Mouse (Mus musculus) left cerebral cortex, postnatal 14 days (tissue): ENCODE results near the gene Olfr1222. TPM values are rescaled to one million over a fixed set of nuclear protein-coding genes. Genes with fewer than 3 reads are reported as not detected.
"Not testable (repeated sequence)": the region's sequence is repeated elsewhere in the genome, so short reads cannot be mapped to it uniquely, and the experiment has no call there.

Source experiments
- DNase-seq, 2 experiments: peaks; one replicate each; pipeline ENCODE4 v3.0.0; 2021 to 2022; ENCODE audit warnings: low spot score in 2 of 2, mixed read lengths in 1 of 2
- intact Hi-C: fragments of 180-260 bp; cut with DNase I; formaldehyde crosslinking; loops from one replicate; pipeline ENCODE4 v1.15.1; 2025
- long read RNA-seq, 2 experiments: library from polyadenylated mRNA; stranded (forward); transcript quantifications; one replicate each; pipeline ENCODE4 v2.0.0; 2021
- total RNA-seq, 2 experiments: library from RNA; stranded (reverse); gene quantifications; 2 replicates each; pipeline ENCODE4 v1.2.3; 2021

Gene Olfr1222
- not detected for total RNA-seq
- long read RNA-seq, experiment 1, result 0 reads
- long read RNA-seq, experiment 2, result 0 reads

- intact Hi-C loops, result no loop called here
- DNase-seq, result no peak
These were observed at the start of gene Olfr1222 for GRCm38 (mm10) chr2:89132954-89133353. Gene Olfr1222 (minus strand): TSS chr2:89133054.

GRCm38 (mm10) chr2:89174569-89174968 is 41.7 kb upstream of the Olfr1222 start, which contains the start of gene Olfr1225:
Gene Olfr1225 (minus strand): TSS chr2:89174669.
- DNase-seq, result no peak
- intact Hi-C loops, result no loop called here

DNA sequence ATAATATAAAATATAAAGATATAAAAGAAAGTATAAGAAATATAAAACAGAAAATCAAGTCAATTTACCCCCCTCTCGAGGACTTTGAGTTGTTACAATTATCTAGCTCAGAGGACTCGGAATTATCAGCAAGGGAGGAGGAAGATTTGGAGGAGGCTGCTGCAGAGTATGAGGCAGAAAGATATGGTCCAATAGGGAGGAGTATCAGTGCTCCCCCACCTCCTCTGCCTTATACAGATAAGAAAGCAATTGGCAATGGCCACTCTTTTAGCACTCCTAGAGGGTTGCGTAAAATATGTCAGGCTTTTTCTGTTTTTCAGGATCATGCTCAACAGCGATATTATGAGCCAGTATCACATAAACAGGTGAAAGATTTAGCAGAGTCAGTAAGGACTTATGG is 31.9 kb upstream of the Olfr1222 start:
- DNase-seq, intact Hi-C loops: not testable (repeated sequence)

GRCm38 (mm10) chr2:89163991-89164390 is 31.1 kb upstream of the Olfr1222 start, which contains the start of gene Olfr1224-ps1:
Gene Olfr1224-ps1 (minus strand): TSS chr2:89164091.
- DNase-seq, intact Hi-C loops: not testable (repeated sequence)

- intact Hi-C loops, result no loop called here
These were observed 18.6 kb upstream of the Olfr1222 start, which contains the start of gene Olfr1223 for GRCm38 (mm10) chr2:89151460-89151859. Gene Olfr1223 (minus strand): TSS chr2:89151560.

DNA sequence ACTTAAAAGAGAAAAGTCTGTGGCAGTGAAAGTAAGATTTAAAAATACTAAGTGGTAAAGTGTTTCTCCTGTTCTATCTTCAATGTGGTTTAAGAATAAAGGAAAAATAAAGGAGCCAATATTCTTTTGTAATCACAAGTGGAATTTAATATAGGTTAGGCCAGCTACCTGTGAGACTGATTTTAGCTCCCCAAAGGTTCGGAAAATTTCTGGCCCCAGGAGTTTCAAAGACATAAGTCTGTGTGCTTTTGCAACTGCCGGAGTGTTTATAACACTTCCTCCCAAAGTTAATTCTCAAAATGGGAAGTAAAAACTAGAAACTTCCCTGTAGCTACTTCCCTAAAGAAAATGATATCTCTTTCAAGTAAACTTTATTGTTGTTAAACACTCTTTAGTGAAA is 15.7 kb downstream of the Olfr1222 start, which contains the start of gene Olfr1221:
TSS of gene Olfr1221 (minus strand) at position 101 of the 400 bp plus-strand sequence.
- intact Hi-C loops, result no loop called here
- DNase-seq, result no peak

More at GRCm38 (mm10) chr2:89151460-89151859, 18.6 kb upstream of the Olfr1222 start, which contains the start of gene Olfr1223:
- DNase-seq, result no peak

- intact Hi-C loops, result no loop called here
- no peak for DNase-seq
These were observed 26.1 kb downstream of the Olfr1222 start, which contains the start of gene Olfr1220 for GRCm38 (mm10) chr2:89106735-89107134. Gene Olfr1220 (minus strand): TSS chr2:89106835.

GRCm38 (mm10) chr2:89105651-89106050 is 27.2 kb downstream of the Olfr1222 start:
- intact Hi-C loops, result no loop called here
- no peak for DNase-seq

DNA sequence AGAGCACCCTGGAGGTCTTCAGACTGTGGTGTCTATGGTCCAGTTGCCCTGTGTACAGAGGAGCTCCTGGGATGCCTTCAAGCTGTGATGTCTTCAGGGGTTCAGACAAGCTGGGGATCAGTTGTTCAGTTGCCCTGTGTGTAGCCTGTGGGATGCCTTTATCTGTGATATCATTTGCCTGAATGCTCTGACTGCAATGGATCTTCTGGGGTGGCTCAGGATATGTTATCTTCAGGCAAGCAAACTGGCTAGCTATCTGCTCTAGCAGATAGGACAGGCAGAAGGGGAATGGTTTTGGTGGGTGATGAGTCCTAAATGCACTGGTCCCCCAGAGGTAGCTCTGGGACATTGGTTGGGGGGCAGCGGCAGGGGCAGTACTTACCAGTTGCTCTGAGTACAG is 39.0 kb downstream of the Olfr1222 start:
- intact Hi-C loops, result no loop called here

GRCm38 (mm10) chr2:89083413-89083812 is 49.4 kb downstream of the Olfr1222 start, which contains the start of gene Olfr1219:
Gene Olfr1219 (minus strand): TSS chr2:89083513.
- intact Hi-C loops, result no loop called here
- DNase-seq, result no peak

More for the DNA sequence above, 39.0 kb downstream of the Olfr1222 start:
- no peak for DNase-seq

DNA sequence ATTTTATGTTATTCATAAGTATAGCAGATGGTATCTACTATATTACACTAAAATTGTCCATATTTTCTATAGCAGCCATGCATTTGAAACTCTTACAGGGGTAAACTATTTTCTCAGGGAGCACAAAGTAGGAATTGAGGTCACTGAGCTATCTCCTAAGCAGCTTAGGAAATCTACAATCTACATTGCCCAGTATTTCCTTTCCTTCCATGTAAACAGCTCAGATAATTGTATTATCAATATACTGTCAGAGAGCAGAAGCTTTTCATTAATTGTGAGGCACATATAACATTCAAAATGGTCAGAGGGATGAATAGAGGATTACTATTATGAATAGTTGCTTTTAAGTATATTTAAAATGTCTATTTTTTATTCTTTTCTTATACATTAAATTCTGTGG is 51.4 kb downstream of the Olfr1222 start:
- intact Hi-C loops, result no loop called here
- no peak for DNase-seq

Other genes with a start within 250 kb of the Olfr1222 start
- gene Olfr1208, start 230.7 kb downstream of the Olfr1222 start, total RNA-seq, result not detected
- not detected for gene Olfr1209, start 217.9 kb downstream of the Olfr1222 start, total RNA-seq
- gene Olfr1211, start 194.9 kb downstream of the Olfr1222 start, total RNA-seq, result not detected
- not detected for gene Olfr1212, start 179.1 kb downstream of the Olfr1222 start, total RNA-seq
- gene Gm13762, start 152.8 kb downstream of the Olfr1222 start, total RNA-seq, result not detected
- gene Olfr1214, start 140.4 kb downstream of the Olfr1222 start, total RNA-seq, result not detected
- gene Olfr1215, start 126.1 kb downstream of the Olfr1222 start, total RNA-seq, result not detected
- gene Olfr1216, start 114.7 kb downstream of the Olfr1222 start, total RNA-seq, result not detected
- not detected for gene Olfr1217, start 101.0 kb downstream of the Olfr1222 start, total RNA-seq
- not detected for gene Olfr1218, start 71.9 kb downstream of the Olfr1222 start, total RNA-seq
- not detected for gene Olfr1219, start 49.5 kb downstream of the Olfr1222 start, total RNA-seq
- gene Olfr1220, start 26.2 kb downstream of the Olfr1222 start, total RNA-seq, result not detected
- gene Olfr1221, start 15.8 kb downstream of the Olfr1222 start, total RNA-seq, result not detected
- gene Olfr1223, start 18.5 kb upstream of the Olfr1222 start, total RNA-seq, result not detected
- not detected for gene Olfr1224-ps1, start 31.0 kb upstream of the Olfr1222 start, total RNA-seq
- gene Olfr1225, start 41.6 kb upstream of the Olfr1222 start, total RNA-seq, result not detected
- gene Olfr1226, start 67.0 kb upstream of the Olfr1222 start, total RNA-seq, result not detected
- gene Olfr1228, start 121.0 kb upstream of the Olfr1222 start, total RNA-seq, result not detected
- gene Olfr1229, start 155.0 kb upstream of the Olfr1222 start, total RNA-seq, result not detected
- gene Olfr1230, start 164.2 kb upstream of the Olfr1222 start, total RNA-seq, result not detected
- gene Olfr1231, start 174.0 kb upstream of the Olfr1222 start, total RNA-seq, result not detected
- not detected for gene Olfr1232, start 196.6 kb upstream of the Olfr1222 start, total RNA-seq
- not detected for gene Olfr1233, start 209.3 kb upstream of the Olfr1222 start, total RNA-seq
- gene Olfr1234, start 231.8 kb upstream of the Olfr1222 start, total RNA-seq, result not detected